Mouse (Mus musculus): ENCODE data around the gene Agpat2.
A peak's percentile ranks its signal among the peaks of the same experiment; 100 is the strongest.

DNA sequence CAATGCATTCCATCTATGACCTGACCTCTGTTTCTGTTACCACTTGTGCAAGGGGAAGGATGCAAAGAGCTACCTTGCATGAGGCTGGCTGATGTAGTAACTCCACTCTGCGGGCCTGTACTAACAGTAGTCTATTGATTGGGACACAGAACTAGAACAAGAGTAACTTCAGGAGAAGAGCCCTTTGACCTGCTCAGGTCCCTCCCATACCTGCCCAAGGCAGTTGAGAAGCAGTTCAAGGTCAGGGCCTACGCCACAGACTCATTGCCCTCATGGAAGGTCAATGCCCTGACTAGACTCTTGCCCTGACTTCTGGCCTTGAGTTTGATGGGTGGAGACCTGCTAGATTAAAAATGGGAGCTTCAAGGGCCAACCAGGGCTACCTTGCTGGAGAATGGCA, 3.6 kb downstream of the Agpat2 start:
- TF ChIP-seq CTCF (IDR thresholded peaks at IDR 0.05; ENCODE audit: low read depth) (no peak), EP300 (IDR thresholded peaks at IDR 0.05; ENCODE audit: low read depth) (peak; percentile 87)
